Comparison of ENCODE assay signal across 9 mouse cellular contexts in genomic region chr2:33966389-33966983, GRCm38 (mm10).
DNase-seq lines count a peak whose midpoint lies in the region; ATAC-seq and TF ChIP-seq lines count a peak whose summit lies in the region.
"Had no signal": no experiment of that assay in that cellular context is flagged by ENCODE, and none has a peak within 500 bp of the region (broad histone marks: within the 10 kb centered on the region; RNA-seq: fewer than 3 reads in every experiment).

No protein-coding gene starts in this region.

- no peak for TF ChIP-seq CTCF in brain, embryonic 14.5 days (IDR thresholded peaks at IDR 0.05; ENCODE audit: borderline replicate concordance, extremely low read depth, insufficient read depth, insufficient read length)

- H3K4me1 ChIP-seq in heart, embryonic 15.5 days (replicated peaks), result peaks cover 11% of the 10 kb centered on the region
- peaks cover 26% of the 10 kb centered on the region for H3K4me1 ChIP-seq in hindbrain, embryonic 10.5 days (replicated peaks)
- H3K4me1 ChIP-seq in midbrain, embryonic 11.5 days (ENCODE audit: control insufficient read depth, insufficient read depth, low read length), result no peaks in the 10 kb centered on the region

- no peak for DNase-seq in heart, postnatal 10 days
- peak; percentile 88 for DNase-seq in brain, embryonic 14.5 days (ENCODE audit: low read depth)
- peak; percentile 34 for DNase-seq in hindbrain, embryonic 10.5 days (ENCODE audit: low spot score)
- DNase-seq in midbrain, embryonic 11.5 days (ENCODE audit: low spot score, missing footprints), result peak; percentile 87
- DNase-seq in left cerebral cortex, postnatal 10 days (ENCODE audit: extremely low spot score in 1 of 2, low spot score in 2 of 2), result no peak
- no peak for DNase-seq in layer of hippocampus, adult 18-20 months (ENCODE audit: low spot score in 2 of 2)
- no peak for DNase-seq in right cerebral cortex, postnatal 25 days

- WGBS in heart, embryonic 15.5 days, result 17% methylated on average over 35 of the region's 35 CpGs
- 34% methylated on average over 35 of the region's 35 CpGs for WGBS in hindbrain, embryonic 10.5 days
- 40% methylated on average over 35 of the region's 35 CpGs for WGBS in midbrain, embryonic 11.5 days

- no peak overlapping the region for H3K9ac ChIP-seq in heart, embryonic 15.5 days
- H3K9ac ChIP-seq in midbrain, embryonic 11.5 days (ENCODE audit: low read length), result no peak overlapping the region

- peak overlapping the region; percentile 13; the same call in 1 of the 2 replicates for H3K4me3 ChIP-seq in heart, embryonic 15.5 days
- peak overlapping the region; percentile 22; the same call in 1 of the 2 replicates for H3K4me3 ChIP-seq in hindbrain, embryonic 10.5 days
- no peak overlapping the region for H3K4me3 ChIP-seq in midbrain, embryonic 11.5 days (ENCODE audit: low read depth, low read length)
- H3K4me3 ChIP-seq: myocyte had no signal

- H3K27ac ChIP-seq in heart, embryonic 15.5 days, result no peak overlapping the region
- peak overlapping the region; percentile 64 for H3K27ac ChIP-seq in hindbrain, embryonic 10.5 days
- H3K27ac ChIP-seq in midbrain, embryonic 11.5 days (ENCODE audit: low read depth, low read length), result no peak overlapping the region

- H3K9me3 ChIP-seq in heart, embryonic 15.5 days (replicated peaks), result no peaks in the 10 kb centered on the region
- H3K9me3 ChIP-seq in hindbrain, embryonic 10.5 days, result no peaks in the 10 kb centered on the region
- H3K9me3 ChIP-seq in midbrain, embryonic 11.5 days (ENCODE audit: control insufficient read depth, low read length), result no peaks in the 10 kb centered on the region

- no peak for ATAC-seq in heart, embryonic 15.5 days (replicated peaks; ENCODE audit: insufficient number of reproducible peaks, insufficient read depth, low FRiP score, low read depth)
- no peak for ATAC-seq in midbrain, embryonic 11.5 days (ENCODE audit: low FRiP score)

- no peaks in the 10 kb centered on the region for H3K36me3 ChIP-seq in heart, embryonic 15.5 days
- H3K36me3 ChIP-seq in hindbrain, embryonic 10.5 days, result no peaks in the 10 kb centered on the region
- no peaks in the 10 kb centered on the region for H3K36me3 ChIP-seq in midbrain, embryonic 11.5 days (ENCODE audit: control insufficient read depth, insufficient read depth, low read length)

- H3K27me3 ChIP-seq in heart, embryonic 15.5 days, result peaks cover 40% of the 10 kb centered on the region
- H3K27me3 ChIP-seq in hindbrain, embryonic 10.5 days (ENCODE audit: insufficient read depth, poor library complexity, severe bottlenecking), result peaks cover 36% of the 10 kb centered on the region
- H3K27me3 ChIP-seq in midbrain, embryonic 11.5 days (ENCODE audit: control insufficient read depth, insufficient read depth, low read length), result no peaks in the 10 kb centered on the region

- H3K4me2 ChIP-seq in heart, embryonic 15.5 days, result peak overlapping the region; percentile 38
- H3K4me2 ChIP-seq in midbrain, embryonic 11.5 days, result peak overlapping the region; percentile 6; the same call in 1 of the 2 replicates

- intact Hi-C loops in heart, postnatal 10 days (cut with DNase I), result no loop called here
- intact Hi-C loops in left cerebral cortex, postnatal 10 days (cut with DNase I), result loop anchor here (5.0 kb wide), 1 partner anchor 219 kb away; no protein-coding TSS in a partner anchor

- no peak for TF ChIP-seq POLR2A in brain, embryonic 14.5 days (IDR thresholded peaks at IDR 0.05; ENCODE audit: borderline replicate concordance, extremely low read depth, insufficient read depth, insufficient read length, poor library complexity, severe bottlenecking)

Comparison
In these comparisons a context has a peak if more than half of its experiments do, and no peak if none do; other contexts are left out.
1. DNase-seq: peak in brain, embryonic 14.5 days (single experiment), hindbrain, embryonic 10.5 days (single experiment) and midbrain, embryonic 11.5 days (single experiment); none in heart, postnatal 10 days (0 of 2), left cerebral cortex, postnatal 10 days (0 of 2), layer of hippocampus, adult 18-20 months (0 of 2) and right cerebral cortex, postnatal 25 days (single experiment).